Mouse (Mus musculus) ES-E14 (cell line): ENCODE measurements around the gene Trafd1.

Experiments used
- CHD2 ChIP-seq: IDR thresholded peaks from 2 replicates; pipeline ENCODE4 v1.6.1; 2014; ENCODE audit warnings: mild to moderate bottlenecking, low read depth, low read length, inconsistent platforms
- HCFC1 ChIP-seq: IDR thresholded peaks from 2 replicates; pipeline ENCODE4 v1.6.1; 2012; ENCODE audit warnings: low read length, inconsistent platforms, borderline replicate concordance; ENCODE audit not compliant: insufficient read depth
- MAFK ChIP-seq: IDR thresholded peaks from 2 replicates; pipeline ENCODE4 v1.6.1; 2014; ENCODE audit warnings: mild to moderate bottlenecking, low read depth, low read length, inconsistent platforms; ENCODE audit not compliant: insufficient read depth
- ZC3H11A ChIP-seq: IDR thresholded peaks from 2 replicates; pipeline ENCODE4 v1.6.1; 2012; ENCODE audit warnings: low read depth, mild to moderate bottlenecking, inconsistent platforms, low read length, borderline replicate concordance
- ZNF384 ChIP-seq: IDR thresholded peaks from 2 replicates; pipeline ENCODE4 v1.6.1; 2012; ENCODE audit warnings: low read depth, low read length, inconsistent platforms

DNA sequence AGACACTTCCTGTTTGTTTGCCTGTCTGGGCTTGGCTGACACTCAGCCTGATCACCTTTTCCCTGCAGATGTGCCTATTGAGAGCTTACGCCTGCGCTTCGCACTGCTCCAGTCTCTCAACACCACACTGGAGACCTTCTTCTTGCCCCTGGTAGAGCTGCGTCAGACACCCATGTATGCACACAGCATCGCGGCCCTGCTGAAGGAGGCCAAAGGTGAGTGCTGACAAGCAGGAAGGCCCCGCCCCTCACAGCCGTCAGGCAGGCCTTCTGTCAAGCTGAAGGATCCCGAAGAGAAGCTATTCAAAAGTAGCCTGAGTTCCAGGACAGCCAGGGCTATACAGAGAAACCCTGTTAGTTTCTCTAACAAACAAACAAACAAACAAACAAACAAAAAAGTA is 26.2 kb downstream of the Trafd1 start:
- TF ChIP-seq MAFK (no peak), CHD2 (no peak), ZC3H11A (no peak), HCFC1 (no peak), ZNF384 (no peak)
